Mouse (Mus musculus): ENCODE results near the gene Ttc7b. TPM values are rescaled to one million over a fixed set of nuclear protein-coding genes. Genes with fewer than 3 reads are reported as not detected.

Ttc7b gene
- polyA plus RNA-seq, 1 experiment = 9.2 TPM

DNA sequence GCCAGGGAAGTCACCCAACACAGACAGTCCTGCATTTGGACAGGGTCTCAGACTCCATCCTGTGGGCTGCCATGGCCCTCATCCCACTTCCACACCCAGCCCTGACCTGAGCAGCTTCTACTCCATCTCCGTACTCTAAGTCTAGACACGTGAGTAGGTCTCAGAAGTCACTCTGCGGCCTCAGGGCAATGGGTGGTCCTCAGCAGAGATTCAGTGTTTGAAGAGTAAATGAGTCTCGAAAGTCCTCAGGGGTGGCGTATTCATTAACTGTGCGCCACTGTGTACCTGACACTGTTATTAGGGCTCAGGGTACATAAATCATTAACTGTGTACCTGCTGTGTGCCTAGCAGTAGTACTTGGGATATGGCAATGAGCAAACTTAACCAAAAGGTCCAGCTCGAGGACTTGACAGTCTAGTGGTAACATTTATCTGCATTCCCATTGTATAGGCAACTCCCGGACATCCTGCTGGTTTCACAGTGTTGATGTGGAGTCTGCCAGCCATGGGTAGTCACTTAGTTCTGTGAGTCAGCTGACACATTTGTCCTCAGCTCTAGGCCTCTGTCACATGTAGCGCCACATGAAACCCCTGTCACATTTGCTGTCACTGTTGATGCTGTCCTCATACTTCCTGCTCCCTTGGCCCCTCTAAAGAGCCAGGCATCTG, 10.9 kb downstream of the Ttc7b start:
- Histone ChIP-seq H3K4me3 (ENCODE audit: insufficient read depth, poor library complexity, severe bottlenecking) (no peak overlapping the region), H3K79me3 (ENCODE audit: low read depth) (no peaks in the 10 kb centered on the region), H3K36me3 (ENCODE audit: control insufficient read depth, insufficient read depth) (no peaks in the 10 kb centered on the region), H3K79me2 (ENCODE audit: control insufficient read depth, insufficient read depth) (no peaks in the 10 kb centered on the region), H3K27me3 (ENCODE audit: control insufficient read depth, insufficient read depth, insufficient read length) (no peaks in the 10 kb centered on the region), H3ac (ENCODE audit: control insufficient read depth, insufficient read length, low read depth) (no peak overlapping the region)
- TF ChIP-seq CEBPB (IDR thresholded peaks at IDR 0.05; ENCODE audit: low read depth) (no peak), MYOG (IDR thresholded peaks at IDR 0.05; ENCODE audit: control insufficient read depth, extremely low read depth, insufficient read length) (no peak), USF1 (IDR thresholded peaks at IDR 0.05; ENCODE audit: low read depth) (no peak), MYOD1 (IDR thresholded peaks at IDR 0.05; ENCODE audit: control insufficient read depth, insufficient read length, low read depth) (no peak), CTCF (IDR thresholded peaks at IDR 0.05; ENCODE audit: control insufficient read depth, insufficient read depth, insufficient read length) (no peak), MAX (IDR thresholded peaks at IDR 0.05) (no peak), FOSL1 (IDR thresholded peaks at IDR 0.05; ENCODE audit: insufficient read depth, low read length, poor library complexity, severe bottlenecking) (no peak)

DNA sequence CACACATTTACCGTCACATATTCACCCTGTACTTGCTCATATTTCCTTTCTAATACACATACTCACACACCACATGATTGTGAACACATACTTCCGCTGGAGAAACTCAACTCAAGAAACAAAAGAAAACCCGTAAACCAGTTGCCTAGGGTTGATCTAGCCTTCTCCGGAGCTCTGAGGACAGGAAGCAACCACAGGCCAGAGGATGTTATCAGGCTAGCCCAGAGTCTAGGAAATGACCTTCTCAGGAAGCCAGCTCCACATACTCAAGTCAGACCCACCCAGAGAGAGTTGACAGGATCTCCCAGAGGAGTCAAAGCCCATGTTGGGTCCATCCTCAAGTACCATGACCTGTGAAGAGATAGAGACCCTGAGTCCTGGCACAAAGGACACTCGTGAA, 12.0 kb downstream of the Ttc7b start:
- no peaks in the 10 kb centered on the region for H3K36me3 ChIP-seq (ENCODE audit: control insufficient read depth, insufficient read depth)
- no peaks in the 10 kb centered on the region for H3K79me2 ChIP-seq (ENCODE audit: control insufficient read depth, insufficient read depth)
- TF ChIP-seq MYOG (IDR thresholded peaks at IDR 0.05; ENCODE audit: control insufficient read depth, extremely low read depth, insufficient read length) = no peak
- no peak for TF ChIP-seq USF1 (IDR thresholded peaks at IDR 0.05; ENCODE audit: low read depth)
- no peak for TF ChIP-seq MYOD1 (IDR thresholded peaks at IDR 0.05; ENCODE audit: control insufficient read depth, insufficient read length, low read depth)
- no peak for TF ChIP-seq MAX (IDR thresholded peaks at IDR 0.05)
- no peak for TF ChIP-seq CTCF (IDR thresholded peaks at IDR 0.05; ENCODE audit: control insufficient read depth, insufficient read depth, insufficient read length)
- no peak overlapping the region for H3ac ChIP-seq (ENCODE audit: control insufficient read depth, insufficient read length, low read depth)
- no peak overlapping the region for H3K4me3 ChIP-seq (ENCODE audit: insufficient read depth, poor library complexity, severe bottlenecking)
- H3K79me3 ChIP-seq (ENCODE audit: low read depth) = no peaks in the 10 kb centered on the region
- no peaks in the 10 kb centered on the region for H3K27me3 ChIP-seq (ENCODE audit: control insufficient read depth, insufficient read depth, insufficient read length)

DNA sequence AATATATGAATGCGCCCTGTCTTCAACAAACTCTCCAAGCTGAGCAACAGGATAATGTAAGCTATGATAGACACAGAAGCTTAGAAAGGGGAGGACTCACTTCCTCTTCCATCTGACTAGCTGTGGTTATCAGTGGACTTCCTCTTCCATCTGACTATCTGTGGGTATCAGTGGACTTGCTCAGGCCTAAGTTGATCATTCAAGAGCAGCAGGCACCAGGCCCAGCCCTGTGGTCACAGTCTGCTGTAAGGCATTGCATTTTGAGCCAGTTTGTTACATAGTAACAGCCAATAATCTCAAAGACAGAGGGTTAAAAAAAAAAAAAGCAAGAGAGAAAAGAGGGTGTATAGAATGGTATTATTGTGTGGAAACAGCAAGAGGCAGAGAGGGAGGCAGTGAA, 15.1 kb downstream of the Ttc7b start:
- no peaks in the 10 kb centered on the region for H3K79me2 ChIP-seq (ENCODE audit: control insufficient read depth, insufficient read depth)
- H3K4me3 ChIP-seq (ENCODE audit: insufficient read depth, poor library complexity, severe bottlenecking) = no peak overlapping the region
- no peak overlapping the region for H3ac ChIP-seq (ENCODE audit: control insufficient read depth, insufficient read length, low read depth)
- H3K36me3 ChIP-seq (ENCODE audit: control insufficient read depth, insufficient read depth) = no peaks in the 10 kb centered on the region
- H3K79me3 ChIP-seq (ENCODE audit: low read depth) = no peaks in the 10 kb centered on the region
- no peaks in the 10 kb centered on the region for H3K27me3 ChIP-seq (ENCODE audit: control insufficient read depth, insufficient read depth, insufficient read length)
- TF ChIP-seq MAX (IDR thresholded peaks at IDR 0.05) = no peak

DNA sequence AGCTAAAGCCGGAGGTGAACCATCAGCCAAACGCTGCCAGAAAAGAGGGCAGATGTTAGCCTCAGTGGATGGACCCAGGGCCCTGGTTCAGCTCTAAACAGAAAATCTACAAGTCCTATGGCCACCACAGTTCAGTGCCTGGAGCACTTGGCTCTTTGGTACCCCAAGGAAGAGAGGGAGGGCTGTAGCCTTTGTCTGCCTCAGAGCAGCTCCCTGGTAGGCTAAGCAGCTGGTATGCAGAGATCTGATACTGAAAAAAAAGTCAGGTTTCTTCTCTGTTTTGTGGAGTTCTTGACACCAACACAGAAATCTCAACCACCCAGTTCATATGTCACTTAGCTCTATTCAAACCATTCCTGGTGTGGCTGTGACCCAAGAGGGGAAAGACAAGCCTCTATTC, 16.0 kb downstream of the Ttc7b start:
- Histone ChIP-seq H3K79me3 (ENCODE audit: low read depth) (no peaks in the 10 kb centered on the region), H3K27me3 (ENCODE audit: control insufficient read depth, insufficient read depth, insufficient read length) (no peaks in the 10 kb centered on the region), H3ac (ENCODE audit: control insufficient read depth, insufficient read length, low read depth) (no peak overlapping the region), H3K36me3 (ENCODE audit: control insufficient read depth, insufficient read depth) (no peaks in the 10 kb centered on the region), H3K79me2 (ENCODE audit: control insufficient read depth, insufficient read depth) (no peaks in the 10 kb centered on the region), H3K4me3 (ENCODE audit: insufficient read depth, poor library complexity, severe bottlenecking) (no peak overlapping the region)
- TF ChIP-seq CTCF (IDR thresholded peaks at IDR 0.05; ENCODE audit: control insufficient read depth, insufficient read depth, insufficient read length) (no peak), FOSL1 (IDR thresholded peaks at IDR 0.05; ENCODE audit: insufficient read depth, low read length, poor library complexity, severe bottlenecking) (no peak), MYOD1 (IDR thresholded peaks at IDR 0.05; ENCODE audit: control insufficient read depth, insufficient read length, low read depth) (no peak), CEBPB (IDR thresholded peaks at IDR 0.05; ENCODE audit: low read depth) (no peak), MAX (IDR thresholded peaks at IDR 0.05) (no peak), MYOG (IDR thresholded peaks at IDR 0.05; ENCODE audit: control insufficient read depth, extremely low read depth, insufficient read length) (no peak), USF1 (IDR thresholded peaks at IDR 0.05; ENCODE audit: low read depth) (no peak)

DNA sequence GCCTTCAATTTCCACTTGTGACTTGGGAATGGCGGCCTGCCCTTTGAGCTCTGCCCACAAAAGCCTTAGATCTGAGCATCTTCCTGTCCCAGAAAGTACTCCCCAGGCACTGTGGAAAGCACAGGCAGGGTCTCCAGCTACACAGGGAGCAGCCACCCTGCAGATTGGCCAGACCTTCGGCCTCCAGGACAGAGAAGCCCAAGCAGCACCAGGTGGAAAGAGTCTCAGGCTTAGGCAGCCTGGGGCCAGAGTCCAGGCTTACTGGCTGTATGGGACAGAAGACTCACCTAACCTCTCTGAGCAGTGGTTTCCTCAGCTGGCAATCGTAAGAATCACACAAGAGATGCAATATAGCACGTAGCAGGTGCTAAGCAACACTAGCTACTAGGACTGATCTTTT, 17.0 kb downstream of the Ttc7b start:
- Histone ChIP-seq H3K79me3 (ENCODE audit: low read depth) (no peaks in the 10 kb centered on the region), H3K79me2 (ENCODE audit: control insufficient read depth, insufficient read depth) (no peaks in the 10 kb centered on the region), H3K4me3 (ENCODE audit: insufficient read depth, poor library complexity, severe bottlenecking) (no peak overlapping the region), H3K27me3 (ENCODE audit: control insufficient read depth, insufficient read depth, insufficient read length) (no peaks in the 10 kb centered on the region), H3K36me3 (ENCODE audit: control insufficient read depth, insufficient read depth) (no peaks in the 10 kb centered on the region), H3ac (ENCODE audit: control insufficient read depth, insufficient read length, low read depth) (no peak overlapping the region)
- TF ChIP-seq CTCF (IDR thresholded peaks at IDR 0.05; ENCODE audit: control insufficient read depth, insufficient read depth, insufficient read length) (no peak), USF1 (IDR thresholded peaks at IDR 0.05; ENCODE audit: low read depth) (no peak), MYOG (IDR thresholded peaks at IDR 0.05; ENCODE audit: control insufficient read depth, extremely low read depth, insufficient read length) (no peak), CEBPB (IDR thresholded peaks at IDR 0.05; ENCODE audit: low read depth) (no peak), MYOD1 (IDR thresholded peaks at IDR 0.05; ENCODE audit: control insufficient read depth, insufficient read length, low read depth) (no peak), FOSL1 (IDR thresholded peaks at IDR 0.05; ENCODE audit: insufficient read depth, low read length, poor library complexity, severe bottlenecking) (no peak), MAX (IDR thresholded peaks at IDR 0.05) (no peak)

DNA sequence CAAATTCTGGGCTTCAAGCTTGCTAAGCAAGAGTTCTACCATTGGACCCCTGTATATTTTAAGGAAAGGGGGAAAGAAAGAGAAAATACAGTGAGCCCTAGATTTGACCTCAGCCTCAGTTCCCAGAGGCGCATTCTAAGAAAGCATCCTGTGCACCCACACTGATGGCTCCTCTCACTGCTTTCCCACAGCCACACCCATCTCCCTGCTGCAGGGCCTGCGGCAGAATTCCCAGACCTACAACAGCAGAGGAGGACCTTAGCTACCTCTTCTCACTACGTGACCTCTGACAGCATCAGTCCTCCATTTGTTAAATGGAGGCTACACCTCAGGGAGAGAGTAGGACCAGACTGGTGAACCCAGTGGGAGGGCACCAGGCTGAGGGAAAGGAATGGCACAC, 18.1 kb downstream of the Ttc7b start:
- peaks cover 4% of the 10 kb centered on the region for H3K36me3 ChIP-seq (ENCODE audit: control insufficient read depth, insufficient read depth)
- no peaks in the 10 kb centered on the region for H3K79me3 ChIP-seq (ENCODE audit: low read depth)
- H3ac ChIP-seq (ENCODE audit: control insufficient read depth, insufficient read length, low read depth) = no peak overlapping the region
- TF ChIP-seq MAX (IDR thresholded peaks at IDR 0.05) (no peak), MYOD1 (IDR thresholded peaks at IDR 0.05; ENCODE audit: control insufficient read depth, insufficient read length, low read depth) (no peak), CEBPB (IDR thresholded peaks at IDR 0.05; ENCODE audit: low read depth) (no peak), CTCF (IDR thresholded peaks at IDR 0.05; ENCODE audit: control insufficient read depth, insufficient read depth, insufficient read length) (no peak), FOSL1 (IDR thresholded peaks at IDR 0.05; ENCODE audit: insufficient read depth, low read length, poor library complexity, severe bottlenecking) (no peak), MYOG (IDR thresholded peaks at IDR 0.05; ENCODE audit: control insufficient read depth, extremely low read depth, insufficient read length) (no peak), USF1 (IDR thresholded peaks at IDR 0.05; ENCODE audit: low read depth) (no peak)
- no peaks in the 10 kb centered on the region for H3K79me2 ChIP-seq (ENCODE audit: control insufficient read depth, insufficient read depth)
- H3K4me3 ChIP-seq (ENCODE audit: insufficient read depth, poor library complexity, severe bottlenecking) = no peak overlapping the region
- no peaks in the 10 kb centered on the region for H3K27me3 ChIP-seq (ENCODE audit: control insufficient read depth, insufficient read depth, insufficient read length)

Data from C2C12 (cell line).